Mouse (Mus musculus): Measurements from ENCODE around the gene Fkbp5. TPM values are rescaled to one million over a fixed set of nuclear protein-coding genes. Genes with fewer than 3 reads are reported as not detected.

Gene Fkbp5
- polyA plus RNA-seq, 1 experiment = 26.1 TPM

GRCm38 (mm10) chr17:28374494-28374893, 142.8 kb downstream of the Fkbp5 start:
- no peaks in the 10 kb centered on the region for H3K36me3 ChIP-seq (ENCODE audit: control insufficient read depth, insufficient read depth, low read length)
- 17% methylated on average over 14 of the region's 16 CpGs for whole genome bisulfite sequencing
- peaks cover 5% of the 10 kb centered on the region for H3K27me3 ChIP-seq (ENCODE audit: control insufficient read depth, insufficient read depth, low read length)
- TF ChIP-seq CTCF (IDR thresholded peaks at IDR 0.05; ENCODE audit: extremely low read depth, insufficient read depth, insufficient read length, insufficient replicate concordance) (no peak), POLR2A (IDR thresholded peaks at IDR 0.05; ENCODE audit: low read depth, low read length) (no peak)
- DNase-seq (ENCODE audit: low read depth in 1 of 2, low spot score in 2 of 2) = no peak
- no peak overlapping the region for H3K27ac ChIP-seq (ENCODE audit: insufficient read depth, low read length)
- no peaks in the 10 kb centered on the region for H3K4me1 ChIP-seq (ENCODE audit: control insufficient read depth, insufficient read depth, insufficient read length)
- H3K4me3 ChIP-seq (ENCODE audit: extremely low read depth, insufficient read depth, insufficient read length) = no peak overlapping the region

DNA sequence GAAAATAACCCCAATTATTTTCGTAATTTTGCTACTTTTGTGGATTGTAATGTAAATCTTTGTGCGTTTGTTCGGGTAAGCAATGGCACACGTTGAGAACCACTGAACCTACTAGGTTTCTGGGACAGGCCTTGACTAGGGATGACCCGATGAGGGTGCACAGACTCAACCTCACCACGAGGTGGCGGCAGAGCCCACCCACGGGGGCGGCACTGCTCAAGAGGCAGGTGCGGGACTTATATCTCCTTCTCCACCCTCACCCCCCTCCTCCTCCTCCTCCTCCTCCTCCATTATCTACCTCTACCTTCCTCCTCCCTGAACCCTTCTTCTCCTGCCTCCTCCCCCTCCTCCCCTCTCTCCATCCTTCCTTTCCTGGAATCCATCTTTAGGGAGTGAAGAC, 143.5 kb downstream of the Fkbp5 start:
- no peak overlapping the region for H3K27ac ChIP-seq (ENCODE audit: insufficient read depth, low read length)
- no peaks in the 10 kb centered on the region for H3K36me3 ChIP-seq (ENCODE audit: control insufficient read depth, insufficient read depth, low read length)
- DNase-seq (ENCODE audit: low read depth in 1 of 2, low spot score in 2 of 2) = peak in 1 of 2 experiments; percentile 40
- TF ChIP-seq CTCF (IDR thresholded peaks at IDR 0.05; ENCODE audit: extremely low read depth, insufficient read depth, insufficient read length, insufficient replicate concordance) (peak; percentile 83), POLR2A (IDR thresholded peaks at IDR 0.05; ENCODE audit: low read depth, low read length) (no peak)
- H3K4me3 ChIP-seq (ENCODE audit: extremely low read depth, insufficient read depth, insufficient read length) = no peak overlapping the region
- H3K4me1 ChIP-seq (ENCODE audit: control insufficient read depth, insufficient read depth, insufficient read length) = no peaks in the 10 kb centered on the region
- peaks cover 5% of the 10 kb centered on the region for H3K27me3 ChIP-seq (ENCODE audit: control insufficient read depth, insufficient read depth, low read length)
- 19% methylated on average over 10 of the region's 10 CpGs for WGBS

DNA sequence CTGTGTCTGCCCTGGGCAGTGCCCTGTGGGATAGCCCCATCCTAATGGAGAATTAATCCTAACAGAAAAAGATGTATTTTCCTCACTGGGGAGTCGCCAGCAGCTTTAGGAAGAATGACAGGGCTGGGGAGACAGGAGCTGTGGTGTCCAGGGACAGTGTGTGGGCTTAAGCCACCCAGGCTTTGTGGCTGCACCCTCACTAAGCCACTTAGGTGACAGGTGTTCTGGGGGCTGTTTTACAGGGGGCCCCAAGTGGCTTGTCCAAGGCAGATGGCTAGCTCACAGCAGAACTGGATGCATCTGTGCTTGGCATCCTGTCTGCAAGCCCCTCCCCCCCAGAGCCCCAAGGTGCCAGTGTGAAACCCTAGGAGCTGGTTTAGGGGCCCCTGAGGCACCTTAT, 145.4 kb downstream of the Fkbp5 start:
- no peak for TF ChIP-seq POLR2A (IDR thresholded peaks at IDR 0.05; ENCODE audit: low read depth, low read length)
- TF ChIP-seq CTCF (IDR thresholded peaks at IDR 0.05; ENCODE audit: extremely low read depth, insufficient read depth, insufficient read length, insufficient replicate concordance) = no peak
- no peak for DNase-seq (ENCODE audit: low read depth in 1 of 2, low spot score in 2 of 2)
- H3K4me1 ChIP-seq (ENCODE audit: control insufficient read depth, insufficient read depth, insufficient read length) = no peaks in the 10 kb centered on the region
- 84% methylated on average over 1 of the region's 1 CpGs for WGBS
- no peak overlapping the region for H3K27ac ChIP-seq (ENCODE audit: insufficient read depth, low read length)
- no peaks in the 10 kb centered on the region for H3K36me3 ChIP-seq (ENCODE audit: control insufficient read depth, insufficient read depth, low read length)
- H3K4me3 ChIP-seq (ENCODE audit: extremely low read depth, insufficient read depth, insufficient read length) = no peak overlapping the region
- peaks cover 5% of the 10 kb centered on the region for H3K27me3 ChIP-seq (ENCODE audit: control insufficient read depth, insufficient read depth, low read length)

GRCm38 (mm10) chr17:28371286-28371685, 146.0 kb downstream of the Fkbp5 start:
- no peak for DNase-seq (ENCODE audit: low read depth in 1 of 2, low spot score in 2 of 2)
- Histone ChIP-seq H3K27ac (ENCODE audit: insufficient read depth, low read length) (no peak overlapping the region), H3K27me3 (ENCODE audit: control insufficient read depth, insufficient read depth, low read length) (peaks cover 5% of the 10 kb centered on the region; the same call in 1 of the 2 replicates), H3K4me1 (ENCODE audit: control insufficient read depth, insufficient read depth, insufficient read length) (no peaks in the 10 kb centered on the region), H3K36me3 (ENCODE audit: control insufficient read depth, insufficient read depth, low read length) (no peaks in the 10 kb centered on the region), H3K4me3 (ENCODE audit: extremely low read depth, insufficient read depth, insufficient read length) (no peak overlapping the region)
- 87% methylated on average over 2 of the region's 2 CpGs for WGBS
- no peak for TF ChIP-seq POLR2A (IDR thresholded peaks at IDR 0.05; ENCODE audit: low read depth, low read length)
- TF ChIP-seq CTCF (IDR thresholded peaks at IDR 0.05; ENCODE audit: extremely low read depth, insufficient read depth, insufficient read length, insufficient replicate concordance) = no peak

- no peaks in the 10 kb centered on the region for H3K36me3 ChIP-seq (ENCODE audit: control insufficient read depth, insufficient read depth, low read length)
- 78% methylated on average over 5 of the region's 5 CpGs for WGBS
These were observed 148.3 kb downstream of the Fkbp5 start for GRCm38 (mm10) chr17:28369056-28369455.

GRCm38 (mm10) chr17:28368449-28368848, 148.9 kb downstream of the Fkbp5 start:
- WGBS = 3% methylated on average over 13 of the region's 13 CpGs
- Histone ChIP-seq H3K4me3 (ENCODE audit: extremely low read depth, insufficient read depth, insufficient read length) (no peak overlapping the region), H3K36me3 (ENCODE audit: control insufficient read depth, insufficient read depth, low read length) (no peaks in the 10 kb centered on the region), H3K4me1 (ENCODE audit: control insufficient read depth, insufficient read depth, insufficient read length) (no peaks in the 10 kb centered on the region), H3K27ac (ENCODE audit: insufficient read depth, low read length) (no peak overlapping the region), H3K27me3 (ENCODE audit: control insufficient read depth, insufficient read depth, low read length) (peaks cover 15% of the 10 kb centered on the region; the same call in 1 of the 2 replicates)
- TF ChIP-seq CTCF (IDR thresholded peaks at IDR 0.05; ENCODE audit: extremely low read depth, insufficient read depth, insufficient read length, insufficient replicate concordance) (peak; percentile 89), POLR2A (IDR thresholded peaks at IDR 0.05; ENCODE audit: low read depth, low read length) (no peak)
- DNase-seq (ENCODE audit: low read depth in 1 of 2, low spot score in 2 of 2) = peak in 1 of 2 experiments; percentile 65

More at GRCm38 (mm10) chr17:28369056-28369455, 148.3 kb downstream of the Fkbp5 start:
- DNase-seq (ENCODE audit: low read depth in 1 of 2, low spot score in 2 of 2) = no peak
- no peaks in the 10 kb centered on the region for H3K4me1 ChIP-seq (ENCODE audit: control insufficient read depth, insufficient read depth, insufficient read length)
- H3K27me3 ChIP-seq (ENCODE audit: control insufficient read depth, insufficient read depth, low read length) = peaks cover 13% of the 10 kb centered on the region; the same call in 1 of the 2 replicates
- no peak overlapping the region for H3K27ac ChIP-seq (ENCODE audit: insufficient read depth, low read length)
- H3K4me3 ChIP-seq (ENCODE audit: extremely low read depth, insufficient read depth, insufficient read length) = no peak overlapping the region
- TF ChIP-seq CTCF (IDR thresholded peaks at IDR 0.05; ENCODE audit: extremely low read depth, insufficient read depth, insufficient read length, insufficient replicate concordance) = no peak
- TF ChIP-seq POLR2A (IDR thresholded peaks at IDR 0.05; ENCODE audit: low read depth, low read length) = no peak

DNA sequence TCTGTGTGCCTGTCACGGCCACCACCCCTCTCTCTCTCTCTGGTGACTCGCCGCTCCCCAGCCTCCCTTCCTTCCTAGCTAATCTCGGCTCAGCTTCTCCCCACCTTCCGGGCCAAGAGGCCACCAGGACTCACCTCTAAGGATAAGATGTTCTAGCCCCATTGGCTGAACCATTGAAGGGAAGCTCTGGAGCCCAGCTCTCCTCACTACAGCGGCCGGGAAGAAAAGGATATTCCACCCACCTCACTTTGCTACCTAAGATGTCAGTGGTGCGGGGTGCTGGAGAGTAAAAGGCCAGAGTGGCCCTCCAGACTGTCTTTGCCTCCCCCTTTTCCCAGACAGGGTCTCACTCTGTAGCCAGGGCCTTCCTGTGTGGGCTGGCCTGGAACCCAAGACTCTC, 152.2 kb downstream of the Fkbp5 start, which contains the start of gene Tulp1:
Gene Tulp1 (minus strand): TSS at position 101 of the 400 bp plus-strand sequence.
- peaks cover 20% of the 10 kb centered on the region; the same call in 1 of the 2 replicates for H3K27me3 ChIP-seq (ENCODE audit: control insufficient read depth, insufficient read depth, low read length)
- DNase-seq (ENCODE audit: low read depth in 1 of 2, low spot score in 2 of 2) = no peak
- H3K27ac ChIP-seq (ENCODE audit: insufficient read depth, low read length) = no peak within 1 kb of the TSS
- no peaks in the 10 kb centered on the region; the same call in 1 of the 2 replicates for H3K4me1 ChIP-seq (ENCODE audit: control insufficient read depth, insufficient read depth, insufficient read length)
- WGBS = 70% methylated on average over 8 of the region's 8 CpGs
- H3K36me3 ChIP-seq (ENCODE audit: control insufficient read depth, insufficient read depth, low read length) = no peaks in the 10 kb centered on the region
- H3K4me3 ChIP-seq (ENCODE audit: extremely low read depth, insufficient read depth, insufficient read length) = no peak within 1 kb of the TSS
- no peak for TF ChIP-seq CTCF (IDR thresholded peaks at IDR 0.05; ENCODE audit: extremely low read depth, insufficient read depth, insufficient read length, insufficient replicate concordance)
- TF ChIP-seq POLR2A (IDR thresholded peaks at IDR 0.05; ENCODE audit: low read depth, low read length) = no peak

All from spleen, adult 2 months (tissue).